Mouse (Mus musculus) liver, embryonic 14.5 days (tissue): ENCODE data around the gene Anp32b. TPM values are rescaled to one million over a fixed set of nuclear protein-coding genes. Genes with fewer than 3 reads are reported as not detected.

Experiments used
- ATAC-seq: fragments of 200-750 bp; cut with Nextera tagmentation; 2 replicates; pipeline ENCODE4 v1.8.0; 2017; ENCODE audit warnings: moderate number of reproducible peaks, mild to moderate bottlenecking, moderate library complexity; ENCODE audit not compliant: insufficient read depth
- DNase-seq, 3 experiments: peaks; one replicate each; pipeline ENCODE4 v3.0.0-alpha.2; 2012 to 2013; ENCODE audit warnings: low read depth in 3 of 3, low spot score in 3 of 3
- H3K27ac ChIP-seq: fragments of 300-500 bp; sonication (generic); 2 replicates; pipeline ENCODE4 v1.5.1; 2014; ENCODE audit warnings: moderate library complexity, mild to moderate bottlenecking, control low read depth, inconsistent platforms
- H3K27me3 ChIP-seq: fragments of 300-500 bp; sonication (generic); 2 replicates; pipeline ENCODE4 v1.6.1; 2014; ENCODE audit warnings: mild to moderate bottlenecking, low read length, moderate library complexity; ENCODE audit not compliant: control insufficient read depth, insufficient read depth
- H3K36me3 ChIP-seq: fragments of 300-500 bp; sonication (generic); replicated peaks from 2 replicates; pipeline ENCODE4 v1.6.1; 2014; ENCODE audit warnings: low read depth; ENCODE audit not compliant: control insufficient read depth, insufficient read depth
- H3K4me1 ChIP-seq, 2 experiments: fragments of 200-500 bp in 1 of 2; fragments of 300-500 bp in 1 of 2; sonication (generic) in 1 of 2; replicated peaks; 2 replicates each; pipeline ENCODE4 v1.6.1; 2012 to 2014; ENCODE audit warnings: antibody characterized with exemption in 1 of 2, inconsistent platforms in 1 of 2, low read length in 1 of 2; ENCODE audit not compliant: control insufficient read depth in 2 of 2, insufficient read depth in 2 of 2
- H3K4me2 ChIP-seq: fragments of 300-500 bp; sonication (generic); 2 replicates; pipeline ENCODE4 v1.6.1; 2014; ENCODE audit warnings: low read depth, mild to moderate bottlenecking, control low read depth, moderate library complexity
- H3K4me3 ChIP-seq, 2 experiments: fragments of 200-500 bp in 1 of 2; fragments of 300-500 bp in 1 of 2; sonication (generic) in 1 of 2; 2 replicates each; pipeline ENCODE4 v1.5.1; 2012 to 2014; ENCODE audit warnings: low read depth in 2 of 2, low read length in 2 of 2, mild to moderate bottlenecking in 2 of 2, control low read depth in 1 of 2, inconsistent platforms in 1 of 2, moderate library complexity in 1 of 2; ENCODE audit not compliant: insufficient read depth in 1 of 2
- H3K9ac ChIP-seq: fragments of 300-500 bp; sonication (generic); replicated peaks from 2 replicates; pipeline ENCODE4 v1.6.1; 2014; ENCODE audit warnings: mild to moderate bottlenecking, control low read depth, moderate library complexity
- H3K9me3 ChIP-seq: fragments of 300-500 bp; sonication (generic); 2 replicates; pipeline ENCODE4 v1.6.1; 2016; ENCODE audit warnings: low read length, mixed read lengths; ENCODE audit not compliant: control insufficient read depth
- CTCF ChIP-seq: IDR thresholded peaks from 2 replicates; pipeline ENCODE4 v1.5.1; 2016; ENCODE audit warnings: antibody characterized with exemption, low read depth, control low read depth
- EP300 ChIP-seq: IDR thresholded peaks from 2 replicates; pipeline ENCODE4 v1.6.1; 2016; ENCODE audit warnings: antibody characterized with exemption, low read depth
- WGBS: fragments of 180-500 bp; shearing (Covaris S2); extraction: QIAGEN DNeasy Blood & Tissue Kit; methylation state at CpG from one replicate; pipeline ENCODE4 v1.1.7; 2014; ENCODE audit not compliant: insufficient replicate concordance; 5-methylcytosine and 5-hydroxymethylcytosine counted together
- polyA plus RNA-seq, 2 experiments: library from polyadenylated mRNA; depleted of rRNA in 1 of 2; stranded (reverse) in 1 of 2; unstranded in 1 of 2; fragments of >200 nt; fragmentation: Nextera tagmentation in 1 of 2; extraction: Ambion mirVana in 1 of 2; gene quantifications; 2 replicates each; pipeline versions ENCODE4 v1.2.1 to v1.2.3; 2012 to 2014

The Anp32b gene
- polyA plus RNA-seq, 2 experiments = 171 to 351 TPM

DNA sequence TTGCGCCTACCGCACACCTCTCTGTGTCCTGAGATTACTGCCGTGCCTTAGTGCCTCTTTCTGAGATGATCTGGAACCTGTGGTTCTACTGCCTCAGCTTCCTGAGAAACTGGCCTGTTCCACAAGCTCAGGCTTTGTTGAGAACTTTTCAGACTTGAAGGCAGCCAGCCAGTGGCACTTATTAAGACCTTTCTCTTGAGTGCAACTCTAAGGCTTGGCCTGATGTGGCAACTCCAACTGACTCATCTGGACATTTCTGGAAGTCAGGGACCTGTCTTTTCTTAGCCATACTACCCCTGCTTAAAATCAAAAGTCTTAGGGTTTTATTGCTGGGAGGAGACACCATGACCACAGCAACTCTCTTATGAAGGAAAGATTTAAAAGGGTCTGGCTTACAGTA is 6.5 kb downstream of the Anp32b start:
- H3K9ac ChIP-seq = peak overlapping the region; percentile 31; the same call in 1 of the 2 replicates
- H3K27ac ChIP-seq = peak overlapping the region; percentile 90
- no peak for TF ChIP-seq CTCF
- no peak for TF ChIP-seq EP300
- peak overlapping the region; percentile 99 for H3K4me2 ChIP-seq
- WGBS = 67% methylated on average over 3 of the region's 3 CpGs
- peaks cover 50 to 56% of the 10 kb centered on the region in 2 experiments for H3K4me1 ChIP-seq
- H3K4me3 ChIP-seq = peak overlapping the region in 1 of 2 experiments; percentile 17; a peak in 2 of 4 replicates
- peaks cover 86% of the 10 kb centered on the region for H3K36me3 ChIP-seq
- no peak for DNase-seq
- ATAC-seq = no peak
- H3K27me3 ChIP-seq = no peaks in the 10 kb centered on the region
- no peaks in the 10 kb centered on the region for H3K9me3 ChIP-seq

GRCm38 (mm10) chr4:46458411-46458810 is 7.7 kb downstream of the Anp32b start:
- no peak overlapping the region for H3K4me3 ChIP-seq
- no peak for DNase-seq
- no peak for TF ChIP-seq EP300
- no peak for TF ChIP-seq CTCF
- no peaks in the 10 kb centered on the region for H3K9me3 ChIP-seq
- peak overlapping the region; percentile 57 for H3K27ac ChIP-seq
- peak overlapping the region; percentile 99; the same call in 1 of the 2 replicates for H3K4me2 ChIP-seq
- 83% methylated on average over 2 of the region's 2 CpGs for WGBS
- peaks cover 47 to 51% of the 10 kb centered on the region in 2 experiments for H3K4me1 ChIP-seq
- peaks cover 91% of the 10 kb centered on the region for H3K36me3 ChIP-seq
- no peaks in the 10 kb centered on the region for H3K27me3 ChIP-seq
- ATAC-seq = no peak
- 0 out of 2 replicates have a peak overlapping the region, but pooled peaks have one; percentile 2 for H3K9ac ChIP-seq

DNA sequence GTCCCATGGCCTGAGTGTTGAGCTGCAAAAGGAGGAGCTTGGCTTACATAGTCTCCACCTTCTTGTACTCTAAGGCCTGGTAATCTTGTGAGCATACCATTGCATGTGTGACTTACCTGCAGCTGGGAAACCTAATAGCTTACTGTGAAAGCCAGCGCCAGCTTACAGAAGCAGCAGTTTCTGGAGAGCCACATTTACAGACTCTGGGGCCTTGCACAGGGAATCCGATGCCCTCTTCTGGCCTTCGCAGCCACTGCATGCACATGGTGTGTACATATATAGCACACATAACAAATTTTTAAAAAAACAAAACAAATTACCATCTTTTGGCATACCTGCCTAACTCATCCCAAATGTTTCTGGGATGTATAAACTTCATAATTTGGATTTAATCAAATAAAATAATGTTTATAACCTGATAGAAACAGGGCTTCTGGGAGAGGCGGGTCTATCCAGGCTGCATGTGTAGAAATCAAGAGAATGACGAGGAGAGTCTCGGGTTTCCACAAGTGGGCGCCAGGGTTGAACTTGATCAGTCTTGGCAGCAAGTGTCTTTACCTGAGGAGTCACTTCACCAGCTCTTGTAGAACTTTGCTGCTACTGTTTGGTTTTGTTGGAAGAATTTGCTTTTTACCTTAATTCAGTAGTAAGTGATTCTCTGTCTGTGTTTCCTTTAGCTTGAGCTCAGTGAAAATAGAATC is 12.6 kb downstream of the Anp32b start:
- H3K27ac ChIP-seq = peak overlapping the region; percentile 7; the same call in 1 of the 2 replicates
- DNase-seq (no peak), ATAC-seq (peak; percentile 50; the same call in 1 of the 2 replicates)
- H3K4me3 ChIP-seq = no peak overlapping the region
- H3K4me1 ChIP-seq = peaks cover 5 to 6% of the 10 kb centered on the region in 2 experiments; a peak in 3 of 4 replicates
- H3K9me3 ChIP-seq = no peaks in the 10 kb centered on the region
- 74% methylated on average over 7 of the region's 7 CpGs for WGBS
- no peaks in the 10 kb centered on the region for H3K27me3 ChIP-seq
- H3K4me2 ChIP-seq = no peak overlapping the region
- TF ChIP-seq EP300 = no peak
- TF ChIP-seq CTCF = peak; percentile 77
- peaks cover 99% of the 10 kb centered on the region for H3K36me3 ChIP-seq
- no peak overlapping the region for H3K9ac ChIP-seq

- H3K9me3 ChIP-seq = no peaks in the 10 kb centered on the region
- H3K27ac ChIP-seq = no peak overlapping the region
- TF ChIP-seq CTCF = peak; percentile 33
- TF ChIP-seq EP300 = no peak
- H3K27me3 ChIP-seq = no peaks in the 10 kb centered on the region
- H3K36me3 ChIP-seq = peaks cover 99% of the 10 kb centered on the region
- H3K4me2 ChIP-seq = no peak overlapping the region
- ATAC-seq (no peak), DNase-seq (no peak)
- H3K4me1 ChIP-seq = no peaks in the 10 kb centered on the region
- H3K9ac ChIP-seq = no peak overlapping the region
- 88% methylated on average over 3 of the region's 3 CpGs for WGBS
- no peak overlapping the region for H3K4me3 ChIP-seq
Measured at GRCm38 (mm10) chr4:46465740-46466139, 15.0 kb downstream of the Anp32b start.

GRCm38 (mm10) chr4:46475101-46475500 is 24.4 kb downstream of the Anp32b start:
- WGBS = 87% methylated on average over 5 of the region's 5 CpGs
- no peak for ATAC-seq
- H3K27ac ChIP-seq = no peak overlapping the region
- peaks cover 82% of the 10 kb centered on the region for H3K36me3 ChIP-seq
- no peaks in the 10 kb centered on the region for H3K27me3 ChIP-seq
- no peak overlapping the region for H3K4me3 ChIP-seq
- no peak for DNase-seq
- TF ChIP-seq CTCF (no peak), EP300 (no peak)
- H3K4me2 ChIP-seq = no peak overlapping the region
- no peaks in the 10 kb centered on the region for H3K9me3 ChIP-seq
- H3K4me1 ChIP-seq = no peaks in the 10 kb centered on the region
- H3K9ac ChIP-seq = no peak overlapping the region
